Mouse (Mus musculus): Measurements from ENCODE around the gene Cars.

- TF ChIP-seq CTCF (IDR thresholded peaks at IDR 0.05; ENCODE audit: low read depth) (no peak), EP300 (IDR thresholded peaks at IDR 0.05; ENCODE audit: low read depth) (no peak)
These were observed 26.3 kb upstream of the Cars start for GRCm38 (mm10) chr7:143626178-143626577.

Data from liver, embryonic 14.5 days (tissue).